Mouse (Mus musculus): Measurements from ENCODE around the gene Gmnn.
"Not testable (repeated sequence)": the region's sequence is repeated elsewhere in the genome, so short reads cannot be mapped to it uniquely, and the experiment has no call there.

The Gmnn gene
- long read RNA-seq, experiment 1, transcript Gmnn-202 (7 exons, 963 nt) = major isoform, 9 of 12 reads
- long read RNA-seq, experiment 1, partial matches to known transcripts = 2 of 12 reads
- long read RNA-seq, experiment 1, other reads (novel, unspliced or antisense) = 0 of 12 reads
- long read RNA-seq, experiment 2, transcript Gmnn-202 (7 exons, 963 nt) = major isoform, 16 of 17 reads
- long read RNA-seq, experiment 2, partial matches to known transcripts = 1 of 17 reads
- long read RNA-seq, experiment 2, other reads (novel, unspliced or antisense) = 0 of 17 reads

DNA sequence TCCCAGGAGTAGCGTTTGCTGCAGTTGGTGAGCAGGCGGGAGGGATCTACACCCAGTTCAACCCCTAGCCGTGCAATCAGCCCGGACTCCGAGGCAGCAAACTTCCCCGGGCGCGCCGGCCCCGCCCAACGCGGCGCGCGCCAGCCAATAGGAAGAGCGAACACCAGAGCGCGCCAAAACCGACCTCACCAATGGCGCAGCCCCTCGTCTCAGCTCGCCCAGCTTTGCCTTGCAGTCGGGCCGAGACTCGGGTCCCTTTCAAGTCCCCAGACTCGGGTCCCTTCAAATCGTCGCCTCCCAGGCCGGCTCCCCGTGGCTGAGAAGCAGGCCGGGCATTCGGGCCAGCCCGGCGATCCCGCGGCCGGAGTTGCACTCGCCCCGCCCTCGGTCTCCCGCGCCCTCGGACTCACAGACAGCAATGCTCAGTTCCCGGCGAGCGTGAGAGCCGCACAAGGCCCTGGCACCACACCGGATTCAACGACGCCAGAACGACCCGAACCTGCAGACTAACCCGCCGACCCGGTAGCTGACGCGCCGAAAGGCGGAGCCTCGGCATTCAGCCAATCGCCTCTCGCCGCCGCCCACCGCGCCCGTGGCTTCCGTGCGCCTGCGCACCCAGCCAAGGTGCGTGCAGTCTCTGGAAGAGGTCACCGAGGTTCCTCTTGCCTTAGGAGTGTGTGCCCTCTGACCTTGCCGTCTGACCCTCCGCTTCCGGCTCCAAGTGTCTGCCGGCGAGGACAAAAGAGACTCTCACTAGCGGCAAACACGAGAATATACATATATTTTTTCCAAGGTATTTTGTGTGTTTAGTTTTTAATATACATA lies at the start of gene Gmnn:
Gene Gmnn, minus strand, starts transcription at position 521 of the 825 bp plus-strand sequence.
- intact Hi-C loops (cut with DNase I) = no loop called here

DNA sequence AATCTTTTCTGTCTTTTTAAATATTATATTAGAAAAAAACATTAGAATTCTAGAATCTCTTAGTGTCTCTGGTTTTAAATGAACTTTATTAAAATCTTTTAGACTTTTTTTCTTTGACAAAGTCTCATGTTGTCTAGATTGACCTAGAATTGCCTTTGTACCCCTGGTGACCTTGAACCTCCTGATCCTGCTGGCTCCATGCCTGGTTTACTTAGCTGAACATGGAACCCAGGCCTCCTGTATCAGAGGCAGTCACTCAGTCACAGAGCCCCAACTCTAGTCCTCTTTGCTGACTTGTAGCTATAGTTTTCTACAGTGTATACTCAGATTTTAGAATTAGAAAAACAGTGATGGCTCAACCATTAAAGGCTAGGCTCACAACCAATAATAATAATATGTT lies 44.4 kb upstream of the Gmnn start:
- intact Hi-C loops (cut with DNase I) = no loop called here

DNA sequence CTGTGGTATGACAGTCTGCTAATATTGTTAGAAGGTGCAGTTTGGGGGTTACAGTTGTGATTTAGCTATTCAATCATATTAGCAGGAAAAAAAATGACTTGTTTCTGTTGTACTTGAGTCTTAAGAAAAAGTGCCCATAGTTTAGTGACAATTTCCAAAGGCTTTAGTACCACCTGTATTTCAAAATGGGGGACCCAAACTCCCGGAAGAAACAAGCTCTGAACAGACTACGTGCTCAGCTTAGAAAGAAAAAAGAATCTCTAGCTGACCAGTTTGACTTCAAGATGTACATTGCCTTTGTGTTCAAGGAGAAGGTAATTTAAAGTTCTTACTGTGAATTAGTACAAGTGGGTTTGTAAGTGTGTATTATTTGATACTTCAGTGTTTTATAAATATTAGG lies 41.5 kb upstream of the Gmnn start:
- intact Hi-C loops (cut with DNase I) = no loop called here

DNA sequence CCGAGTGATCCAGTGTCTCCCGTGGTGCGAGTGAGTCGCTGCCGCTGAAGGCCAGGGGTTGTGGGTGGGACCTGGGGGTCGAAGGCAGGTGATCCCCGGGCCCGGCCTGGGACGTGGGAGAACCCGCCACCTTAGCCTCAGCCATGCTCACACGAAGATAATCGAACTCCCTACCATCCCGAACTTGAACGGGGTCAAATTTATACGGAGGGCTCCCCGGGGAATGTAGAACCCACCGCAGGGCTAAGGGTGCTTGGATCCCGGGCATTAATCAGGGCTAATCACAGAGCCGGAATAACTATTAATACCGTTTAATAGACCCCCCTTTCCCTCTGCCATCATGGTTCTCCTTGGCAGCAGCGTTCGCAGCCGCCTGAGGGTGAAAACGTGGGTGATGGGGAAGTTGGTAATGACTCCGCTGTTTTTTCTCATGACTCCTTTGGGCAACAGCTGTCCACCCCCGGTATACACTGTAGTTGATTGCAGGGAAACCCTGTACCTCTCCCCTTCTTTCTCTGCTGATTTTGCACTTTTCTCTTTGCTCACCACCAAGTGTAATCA lies 40.5 kb upstream of the Gmnn start:
- intact Hi-C loops (cut with DNase I) = no loop called here

DNA sequence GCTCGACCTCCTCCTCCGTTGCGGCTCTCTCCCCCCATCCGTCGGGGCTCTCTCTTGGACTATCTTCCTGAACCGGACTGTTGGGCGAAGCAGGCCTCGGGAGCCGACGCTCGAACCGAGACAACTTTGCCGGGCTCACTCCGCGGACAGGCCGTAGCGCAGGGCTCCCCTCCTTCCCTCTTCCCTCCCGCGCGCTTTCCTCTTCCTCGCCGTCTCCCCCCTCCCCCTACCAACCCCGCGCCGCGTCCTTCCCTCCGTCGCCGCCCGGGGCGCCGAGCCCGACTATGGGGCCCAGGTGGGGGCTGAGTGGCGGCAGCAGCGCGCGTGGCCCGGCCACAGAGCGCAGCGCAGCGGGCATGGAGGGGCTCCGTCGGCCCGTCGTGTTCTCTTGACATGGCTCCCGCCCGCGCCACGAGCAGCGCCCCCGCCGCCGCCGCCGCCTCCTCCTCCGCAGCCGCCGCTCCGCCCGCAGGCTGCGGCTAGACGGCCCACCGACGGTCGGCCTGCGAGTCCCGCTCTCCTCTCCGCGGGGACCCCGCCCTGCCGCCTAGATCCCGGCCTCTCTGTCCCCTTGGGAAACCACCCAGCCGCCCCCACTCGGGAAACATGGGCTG lies 39.7 kb upstream of the Gmnn start, which contains the start of gene BC005537:
Gene BC005537, plus strand, starts transcription at position 350 of the 614 bp plus-strand sequence.
- intact Hi-C loops (cut with DNase I) = no loop called here

DNA sequence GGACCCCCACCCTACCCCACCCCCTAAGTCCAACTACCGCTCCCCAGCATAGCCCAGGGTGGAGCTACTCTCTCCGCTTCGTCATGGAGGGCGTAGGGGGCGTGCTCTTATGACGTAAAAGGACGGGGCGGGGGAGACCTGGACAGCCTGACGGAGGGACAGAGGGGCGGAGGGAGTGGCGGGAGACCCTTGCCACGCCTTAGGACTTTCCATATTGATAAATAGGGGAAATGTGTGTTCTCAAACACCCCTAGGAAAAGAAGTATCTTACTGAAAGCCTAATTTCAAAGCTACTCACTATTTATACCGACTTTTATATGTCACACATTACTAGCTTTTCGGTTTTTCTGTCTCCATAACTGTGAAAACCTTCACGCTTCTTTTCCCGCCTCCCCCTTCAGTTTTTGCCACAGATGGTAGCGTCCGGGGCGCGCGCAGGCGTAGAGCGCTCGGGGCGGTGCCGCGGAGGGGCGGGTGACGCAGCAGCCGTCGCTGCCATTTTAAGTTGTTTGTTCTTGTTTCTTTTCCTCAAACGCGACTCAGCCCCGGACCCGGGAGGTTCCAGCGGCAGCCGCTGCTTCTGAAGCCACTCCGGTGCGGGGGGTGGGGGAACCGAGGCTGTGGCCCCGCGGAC lies 39.1 kb upstream of the Gmnn start:
- intact Hi-C loops (cut with DNase I) = no loop called here

DNA sequence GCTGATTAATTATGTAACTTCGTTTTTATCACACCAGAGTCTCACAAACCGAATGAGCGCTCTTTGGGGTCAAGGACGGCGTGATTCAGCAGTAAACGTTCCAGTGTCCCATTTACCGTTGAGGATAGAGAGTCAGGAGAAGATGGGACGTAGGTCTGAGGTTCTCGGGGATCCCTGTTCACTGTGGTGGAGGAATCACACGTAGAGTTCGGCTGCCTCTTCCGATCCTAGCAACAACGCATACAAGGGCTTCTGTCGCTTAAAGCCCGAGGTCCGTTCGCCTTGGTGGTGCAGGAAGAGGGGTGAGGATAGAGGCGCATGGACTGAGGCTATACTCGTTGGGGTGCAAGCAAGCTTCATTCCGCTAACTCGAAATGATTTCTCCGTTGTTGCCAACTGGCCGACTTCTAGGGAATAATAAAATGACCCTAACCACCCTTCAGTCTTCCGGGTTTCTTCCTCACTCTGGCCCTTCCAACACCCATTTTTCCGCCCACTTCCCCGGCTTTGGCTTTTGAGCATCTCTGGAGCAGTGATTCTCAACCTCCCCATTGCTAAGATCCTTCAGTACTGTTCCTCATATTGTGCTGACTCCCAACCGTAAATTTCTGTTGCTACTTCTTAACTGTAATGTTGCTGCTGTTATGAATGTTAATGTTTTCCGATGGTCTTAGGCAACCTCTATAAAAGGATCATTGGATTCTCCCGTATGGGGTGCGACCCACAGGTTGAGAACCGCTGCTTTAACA lies 38.4 kb upstream of the Gmnn start:
- intact Hi-C loops (cut with DNase I) = no loop called here

DNA sequence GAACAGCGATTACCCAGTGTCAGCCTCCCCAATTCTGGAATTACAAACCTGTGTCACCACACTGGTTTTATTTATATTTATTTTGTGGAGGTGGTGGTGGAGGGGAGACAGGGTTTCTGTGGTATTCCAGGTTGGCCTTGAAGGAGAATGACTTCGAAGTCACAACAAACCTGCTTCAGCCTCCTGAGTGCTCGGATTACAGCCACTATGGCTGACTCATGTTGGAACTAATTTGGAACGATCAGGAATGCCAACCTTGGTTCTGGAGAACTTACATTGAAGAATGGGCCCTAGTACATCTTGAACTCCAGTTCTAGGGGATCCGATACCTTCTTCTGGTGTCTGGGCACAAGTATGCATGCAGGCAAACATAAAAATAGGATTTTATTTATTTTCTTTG lies 37.7 kb upstream of the Gmnn start:
- intact Hi-C loops (cut with DNase I) = no loop called here

DNA sequence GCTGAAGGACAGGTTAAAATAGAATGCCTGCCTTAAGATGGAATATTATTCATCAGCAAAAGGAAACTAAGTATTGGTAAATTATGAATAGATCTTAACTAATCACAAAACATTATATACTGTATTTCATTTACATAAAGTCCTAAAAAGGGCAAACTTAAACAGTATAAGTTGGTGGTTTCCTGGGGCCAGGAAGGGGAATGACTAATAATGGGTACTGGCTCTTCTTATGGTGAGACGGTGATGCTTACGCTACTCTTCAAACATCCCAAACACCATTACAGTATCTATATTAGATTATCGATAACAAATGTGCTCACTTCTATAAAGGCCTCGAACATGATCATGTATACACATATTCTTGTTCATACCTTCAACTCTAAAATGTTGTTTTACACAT lies 37.0 kb upstream of the Gmnn start:
- intact Hi-C loops (cut with DNase I) = no loop called here

DNA sequence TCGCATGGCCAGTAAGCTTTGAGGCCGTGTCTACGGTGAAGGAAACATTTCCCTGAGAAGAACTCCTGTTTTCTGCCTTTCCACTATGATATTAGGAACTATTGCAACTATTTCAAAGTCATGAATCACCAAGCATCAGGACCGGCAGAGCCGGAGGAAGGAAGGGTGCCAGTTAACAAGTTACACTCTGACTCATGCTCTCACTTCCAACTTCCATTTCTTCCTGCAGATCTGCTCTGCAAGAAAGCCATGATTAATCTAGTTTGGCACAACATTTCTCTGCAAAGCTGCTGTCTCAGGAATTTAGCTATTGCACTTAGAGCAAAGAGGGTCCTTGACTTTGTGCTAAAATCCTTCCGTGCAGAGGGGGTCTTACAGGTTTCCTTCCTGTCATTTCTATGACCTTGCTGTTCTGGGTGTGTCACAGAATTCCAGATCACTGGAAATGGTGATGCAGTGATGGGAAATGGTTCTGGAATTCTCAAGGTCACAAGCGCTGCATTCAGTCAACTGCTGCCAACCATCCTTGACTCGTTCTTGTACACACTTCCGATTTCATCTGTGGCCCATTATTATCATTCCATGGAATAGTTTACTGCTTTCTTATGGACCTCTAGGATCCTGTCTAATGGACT lies 30.8 kb upstream of the Gmnn start:
- intact Hi-C loops (cut with DNase I) = no loop called here

DNA sequence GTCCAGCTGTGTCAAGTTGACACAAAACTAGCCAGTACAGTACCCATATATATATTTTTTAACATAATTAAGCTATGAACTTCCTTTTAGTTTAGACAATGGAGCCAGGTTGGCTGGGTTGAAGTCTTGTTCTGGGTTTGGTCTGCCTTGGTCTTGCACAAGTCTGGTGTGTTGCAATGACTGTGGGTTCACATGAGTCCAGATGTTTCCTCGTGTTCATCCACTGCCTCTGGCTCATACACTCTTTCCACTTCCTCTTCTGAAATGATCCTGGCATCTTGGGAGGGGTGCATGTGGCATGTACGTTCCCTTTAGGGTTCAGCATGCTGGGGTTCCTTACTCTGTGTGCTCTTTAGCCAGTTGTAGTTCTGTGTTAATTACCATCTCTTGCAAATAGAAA lies 29.6 kb upstream of the Gmnn start:
- intact Hi-C loops (cut with DNase I) = no loop called here

DNA sequence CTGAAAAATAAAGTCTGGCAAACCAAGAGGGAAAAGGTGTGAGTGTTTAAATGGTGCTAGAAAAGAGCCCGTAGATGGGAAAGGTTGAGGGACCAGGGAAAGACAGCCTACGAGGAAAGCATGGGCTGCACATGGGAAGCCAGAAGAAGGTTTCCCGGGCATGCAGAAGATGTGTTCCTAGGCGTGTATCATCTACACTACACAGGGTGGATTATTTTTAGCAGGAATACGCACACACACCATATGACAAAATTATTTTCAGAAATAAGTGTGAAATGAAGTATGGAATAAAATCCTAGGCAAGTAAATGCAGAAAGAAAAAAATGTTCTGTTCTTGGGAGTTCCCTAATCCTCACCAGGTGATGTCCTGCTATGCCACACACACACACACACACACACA lies 25.8 kb upstream of the Gmnn start:
- intact Hi-C loops (cut with DNase I) = no loop called here

DNA sequence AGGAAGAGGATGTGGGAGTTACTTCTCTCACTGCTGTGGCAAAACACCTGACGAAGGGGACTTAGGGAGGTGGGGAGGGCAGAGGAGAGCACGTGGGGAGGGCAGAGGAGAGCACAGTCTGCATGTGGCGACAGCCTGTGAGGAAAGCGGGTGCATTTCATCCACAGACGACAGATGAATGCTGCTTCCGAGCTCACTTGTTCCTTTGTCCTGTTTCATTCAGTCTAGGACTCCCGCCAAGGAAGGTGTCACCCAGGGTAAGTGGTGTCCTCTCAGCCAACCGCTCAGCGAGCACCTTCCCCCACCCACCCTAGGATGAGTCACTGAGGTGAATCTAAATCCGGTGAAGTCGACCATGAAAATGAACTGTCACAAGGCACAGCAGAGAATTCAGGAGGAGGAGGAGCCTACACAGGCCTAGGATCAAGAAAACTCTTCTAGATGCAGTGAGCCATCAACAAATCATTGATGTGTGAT lies 24.3 kb upstream of the Gmnn start:
- intact Hi-C loops (cut with DNase I) = no loop called here

DNA sequence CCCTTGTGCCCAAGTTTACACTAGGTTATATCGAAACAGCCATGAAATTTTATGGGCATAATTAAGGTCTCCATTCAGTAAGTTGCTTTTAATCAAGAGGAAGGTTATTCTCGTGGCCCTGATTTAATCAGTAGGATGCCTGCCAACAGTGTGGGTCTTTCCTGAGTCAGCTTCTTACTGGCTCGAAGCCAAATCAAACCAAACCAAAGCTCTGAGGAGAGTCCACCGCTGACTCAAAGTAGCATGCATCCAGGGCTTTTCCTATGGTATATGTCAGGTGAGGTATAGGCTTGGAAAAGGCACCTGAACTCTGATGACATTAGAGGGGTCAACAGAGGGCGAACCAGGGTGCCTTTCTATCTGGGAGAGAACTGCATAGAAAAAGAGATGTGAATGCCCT lies 20.2 kb upstream of the Gmnn start:
- intact Hi-C loops (cut with DNase I) = no loop called here

DNA sequence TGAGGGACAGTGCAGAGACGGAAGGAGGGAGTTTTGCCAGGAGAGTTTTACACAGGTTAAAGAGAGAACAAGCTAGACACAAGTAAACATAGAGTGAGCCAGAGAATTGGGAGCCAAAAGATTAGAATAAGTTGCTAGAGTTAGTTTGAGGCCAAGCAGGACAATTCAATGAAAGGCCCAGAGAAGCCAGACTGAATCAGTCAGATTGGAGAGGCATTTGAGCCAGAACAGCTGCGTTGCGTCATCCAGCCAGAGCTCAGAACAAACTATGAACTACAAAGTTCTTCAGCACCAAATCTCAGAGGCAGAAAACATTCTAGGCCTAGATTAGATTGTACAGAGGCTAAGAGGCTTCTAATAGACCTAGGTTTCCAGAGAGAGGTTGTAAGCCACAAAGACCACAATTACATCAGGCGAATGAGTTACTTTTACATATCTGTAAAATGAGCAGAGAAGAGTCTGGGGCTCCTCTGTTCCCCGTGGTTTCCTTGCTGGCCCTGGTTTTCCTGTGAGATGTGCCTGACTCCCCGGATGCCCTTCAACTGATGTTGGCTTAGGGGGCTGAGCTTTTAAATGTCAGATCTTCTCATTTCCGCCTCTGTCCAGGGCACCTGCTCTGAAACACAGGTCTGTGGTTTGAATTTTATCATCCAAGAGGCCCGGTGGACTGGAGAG lies 17.1 kb upstream of the Gmnn start:
- intact Hi-C loops (cut with DNase I) = loop anchor here (10.0 kb wide), 1 partner anchor 294 kb away; no protein-coding TSS in a partner anchor

DNA sequence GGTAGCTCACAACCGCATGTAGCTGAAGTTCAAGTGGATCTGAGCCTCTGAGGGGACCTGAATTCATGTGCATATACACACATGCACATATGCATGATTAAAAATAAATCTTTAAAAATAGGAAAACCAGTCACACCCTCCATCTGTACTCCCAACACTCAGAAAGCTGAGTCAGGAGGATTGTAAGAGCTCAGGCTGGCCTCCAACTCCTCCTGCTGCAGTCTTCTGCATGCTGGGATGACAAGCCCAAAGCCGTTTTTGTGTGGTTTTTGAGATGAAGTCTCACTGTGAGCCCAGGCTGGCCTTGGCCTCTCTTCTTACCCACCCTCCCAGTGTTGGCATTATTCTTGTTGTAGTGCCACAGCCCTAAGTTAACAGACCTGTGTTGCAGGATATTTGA lies 16.3 kb upstream of the Gmnn start:
- intact Hi-C loops (cut with DNase I) = loop anchor here (10.0 kb wide), 1 partner anchor 293 kb away; no protein-coding TSS in a partner anchor

DNA sequence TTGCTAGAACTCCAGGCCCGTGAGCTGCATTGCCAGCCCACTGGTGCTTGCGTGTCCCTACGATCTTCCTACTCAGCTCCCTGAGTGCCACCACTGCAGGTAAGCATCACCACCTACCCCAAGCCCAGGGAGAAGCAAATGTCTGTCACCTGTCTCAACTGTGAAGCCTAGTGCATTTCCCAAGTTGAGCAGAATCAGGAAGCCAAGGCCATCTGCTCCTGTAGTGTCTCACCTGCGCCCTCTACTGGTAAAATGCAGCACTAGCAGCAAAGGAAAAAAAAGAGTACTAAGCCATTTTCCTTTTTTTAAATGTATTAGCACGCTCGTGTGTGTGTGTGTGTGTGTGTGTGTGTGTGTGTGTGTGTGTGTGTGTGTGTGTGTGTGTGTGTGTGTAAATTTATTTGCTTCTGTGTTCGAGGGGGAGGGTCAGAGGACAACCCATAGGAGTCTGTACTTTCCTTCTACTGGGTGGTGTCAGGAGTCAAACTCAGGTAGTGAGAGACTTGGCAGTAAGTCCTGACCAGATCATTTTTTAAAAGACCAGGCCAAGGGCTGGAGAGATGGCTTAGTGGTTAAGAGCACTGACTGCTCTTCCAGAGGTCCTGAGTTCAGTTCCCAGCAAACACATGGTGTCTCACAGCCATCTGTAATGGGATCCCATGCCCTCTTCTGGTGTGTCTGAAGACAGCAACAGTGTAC lies 14.6 kb upstream of the Gmnn start:
- intact Hi-C loops (cut with DNase I) = loop anchor here (10.0 kb wide), 1 partner anchor 291 kb away; no protein-coding TSS in a partner anchor

DNA sequence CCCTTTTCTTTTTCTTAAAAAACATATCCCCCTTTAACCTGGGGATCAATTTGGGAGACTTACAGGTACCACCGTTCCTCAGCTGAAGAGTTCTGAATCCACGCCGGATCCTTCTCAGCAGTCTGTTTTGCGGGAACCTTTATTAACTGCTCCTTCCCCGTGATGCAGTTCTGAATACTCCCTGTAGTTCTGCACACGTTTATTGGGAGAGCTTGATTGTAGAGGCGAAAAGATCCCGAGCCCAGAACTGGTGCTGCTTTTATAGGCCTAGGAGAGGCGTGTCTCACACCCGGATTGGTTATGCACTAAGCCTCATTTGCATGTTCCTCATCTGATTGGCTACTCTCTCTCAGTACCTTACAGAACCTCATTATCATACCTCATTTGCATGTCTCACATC lies 9.8 kb upstream of the Gmnn start:
- intact Hi-C loops (cut with DNase I) = loop anchor here (10.0 kb wide), 1 partner anchor 287 kb away; no protein-coding TSS in a partner anchor

DNA sequence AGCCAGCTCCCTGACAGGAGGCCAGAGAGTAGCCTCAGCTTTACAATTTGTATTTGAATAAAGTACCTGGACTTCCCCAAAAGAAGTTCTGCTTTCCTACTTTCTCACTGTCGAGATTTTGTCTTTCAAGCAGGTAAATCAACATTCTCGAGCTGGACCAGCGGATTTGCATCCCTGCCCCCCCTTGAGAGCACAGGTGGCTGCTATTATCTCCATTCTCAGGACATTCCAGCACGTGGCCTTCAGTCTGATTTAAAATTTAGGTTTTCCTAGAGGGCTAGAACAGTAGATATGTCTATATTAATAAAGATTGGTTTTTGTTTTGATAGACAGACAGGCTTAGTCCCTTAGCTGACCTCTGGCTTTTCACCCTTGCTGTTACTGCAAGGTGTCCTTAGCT lies 6.1 kb upstream of the Gmnn start:
- intact Hi-C loops (cut with DNase I) = not testable (repeated sequence)

Measured in adrenal gland (tissue).